Mouse (Mus musculus) gonadal fat pad, adult 2 months (tissue): ENCODE measurements around the gene Carmil1. TPM values are rescaled to one million over a fixed set of nuclear protein-coding genes. Genes with fewer than 3 reads are reported as not detected.

Experiments
- DNase-seq: peaks from one replicate; pipeline ENCODE4 v3.0.0-alpha.2; 2012; ENCODE audit warnings: low read depth
- polyA plus RNA-seq: library from polyadenylated mRNA; depleted of rRNA; stranded (reverse); fragments of >200 nt; gene quantifications from 2 replicates; pipeline ENCODE4 v1.2.3, GENCODE M21; 2012

Gene Carmil1
- polyA plus RNA-seq, 1 experiment = 11.2 TPM

- DNase-seq = peak; percentile 87
These were observed 19.6 kb downstream of the Carmil1 start for GRCm38 (mm10) chr13:24260751-24261591.

- DNase-seq = no peak
These were observed 22.8 kb downstream of the Carmil1 start for GRCm38 (mm10) chr13:24257809-24258208.

- DNase-seq = no peak
These were observed 26.6 kb downstream of the Carmil1 start for GRCm38 (mm10) chr13:24253989-24254388.

- DNase-seq = no peak
These were observed 27.0 kb downstream of the Carmil1 start for GRCm38 (mm10) chr13:24253551-24253950.

- DNase-seq = no peak
These were observed 29.4 kb downstream of the Carmil1 start for GRCm38 (mm10) chr13:24251236-24251635.

- no peak for DNase-seq
These were observed 32.7 kb downstream of the Carmil1 start for GRCm38 (mm10) chr13:24247928-24248327.

- DNase-seq = no peak
These were observed 33.2 kb downstream of the Carmil1 start for GRCm38 (mm10) chr13:24247441-24247840.

GRCm38 (mm10) chr13:24246266-24246665 is 34.3 kb downstream of the Carmil1 start:
- no peak for DNase-seq

- no peak for DNase-seq
These were observed 36.0 kb downstream of the Carmil1 start for GRCm38 (mm10) chr13:24244613-24245012.

GRCm38 (mm10) chr13:24243964-24244363 is 36.6 kb downstream of the Carmil1 start:
- DNase-seq = no peak

GRCm38 (mm10) chr13:24242429-24243106 is 38.0 kb downstream of the Carmil1 start:
- DNase-seq = no peak

- DNase-seq = no peak
These were observed 39.4 kb downstream of the Carmil1 start for GRCm38 (mm10) chr13:24241201-24241600.

- no peak for DNase-seq
These were observed 40.2 kb downstream of the Carmil1 start for GRCm38 (mm10) chr13:24240430-24240829.

GRCm38 (mm10) chr13:24238456-24239120 is 42.0 kb downstream of the Carmil1 start:
- DNase-seq = no peak

- DNase-seq = no peak
These were observed 43.9 kb downstream of the Carmil1 start for GRCm38 (mm10) chr13:24236736-24237135.

GRCm38 (mm10) chr13:24232750-24233149 is 47.8 kb downstream of the Carmil1 start:
- DNase-seq = no peak

GRCm38 (mm10) chr13:24231746-24232483 is 48.7 kb downstream of the Carmil1 start:
- no peak for DNase-seq

- DNase-seq = no peak
These were observed 49.4 kb downstream of the Carmil1 start for GRCm38 (mm10) chr13:24231146-24231545.

- DNase-seq = no peak
These were observed 50.0 kb downstream of the Carmil1 start for GRCm38 (mm10) chr13:24230541-24231095.

GRCm38 (mm10) chr13:24223425-24224201 is 57.0 kb downstream of the Carmil1 start:
- no peak for DNase-seq
